Mouse (Mus musculus) embryonic facial prominence, embryonic 14.5 days (tissue): ENCODE data around the gene Crygc. TPM values are rescaled to one million over a fixed set of nuclear protein-coding genes. Genes with fewer than 3 reads are reported as not detected.
A peak's percentile ranks its signal among the peaks of the same experiment; 100 is the strongest.

ENCODE experiments used
- ATAC-seq: fragments of 200-750 bp; cut with Nextera tagmentation; 2 replicates; pipeline ENCODE4 v1.8.0; 2017; ENCODE audit warnings: low read depth, moderate number of reproducible peaks, moderate TSS enrichment
- DNase-seq: peaks from one replicate; pipeline ENCODE4 v3.0.0-alpha.2; 2015; ENCODE audit warnings: low spot score
- H3K27ac ChIP-seq: fragments of 300-500 bp; sonication (generic); replicated peaks from 2 replicates; pipeline ENCODE4 v1.5.1; 2014; ENCODE audit warnings: low read depth, mild to moderate bottlenecking, low read length, moderate library complexity
- H3K27me3 ChIP-seq: fragments of 300-500 bp; sonication (generic); replicated peaks from 2 replicates; pipeline ENCODE4 v1.6.1; 2014; ENCODE audit warnings: low read length; ENCODE audit not compliant: control insufficient read depth, insufficient read depth
- H3K36me3 ChIP-seq: fragments of 300-500 bp; sonication (generic); 2 replicates; pipeline ENCODE4 v1.6.1; 2014; ENCODE audit warnings: low read length, mixed read lengths; ENCODE audit not compliant: control insufficient read depth, insufficient read depth
- H3K4me1 ChIP-seq: fragments of 300-500 bp; sonication (generic); 2 replicates; pipeline ENCODE4 v1.6.1; 2014; ENCODE audit warnings: antibody characterized with exemption, low read length; ENCODE audit not compliant: control insufficient read depth, insufficient read depth
- H3K4me2 ChIP-seq: fragments of 300-500 bp; sonication (generic); 2 replicates; pipeline ENCODE4 v1.6.1; 2014; ENCODE audit warnings: low read depth, mild to moderate bottlenecking, low read length, moderate library complexity, mixed read lengths
- H3K4me3 ChIP-seq: fragments of 300-500 bp; sonication (generic); 2 replicates; pipeline ENCODE4 v1.5.1; 2014; ENCODE audit warnings: low read depth, mild to moderate bottlenecking, low read length
- H3K9ac ChIP-seq: fragments of 300-500 bp; sonication (generic); 2 replicates; pipeline ENCODE4 v1.6.1; 2014; ENCODE audit warnings: low read depth, mild to moderate bottlenecking, low read length, moderate library complexity, mixed read lengths
- H3K9me3 ChIP-seq: fragments of 300-500 bp; sonication (generic); 2 replicates; pipeline ENCODE4 v1.6.1; 2016; ENCODE audit warnings: low read length; ENCODE audit not compliant: control insufficient read depth
- WGBS: fragments of 180-500 bp; shearing (Covaris S2); extraction: QIAGEN DNeasy Blood & Tissue Kit; methylation state at CpG from one replicate; pipeline ENCODE4 v1.1.7; 2014; 5-methylcytosine and 5-hydroxymethylcytosine counted together
- polyA plus RNA-seq: library from polyadenylated mRNA; unstranded; fragments of >200 nt; fragmentation: Nextera tagmentation; extraction: Ambion mirVana; gene quantifications from 2 replicates; pipeline ENCODE4 v1.2.1, GENCODE M21; 2014

Gene Crygc
- polyA plus RNA-seq, 1 experiment from 2014 or later: not detected

DNA sequence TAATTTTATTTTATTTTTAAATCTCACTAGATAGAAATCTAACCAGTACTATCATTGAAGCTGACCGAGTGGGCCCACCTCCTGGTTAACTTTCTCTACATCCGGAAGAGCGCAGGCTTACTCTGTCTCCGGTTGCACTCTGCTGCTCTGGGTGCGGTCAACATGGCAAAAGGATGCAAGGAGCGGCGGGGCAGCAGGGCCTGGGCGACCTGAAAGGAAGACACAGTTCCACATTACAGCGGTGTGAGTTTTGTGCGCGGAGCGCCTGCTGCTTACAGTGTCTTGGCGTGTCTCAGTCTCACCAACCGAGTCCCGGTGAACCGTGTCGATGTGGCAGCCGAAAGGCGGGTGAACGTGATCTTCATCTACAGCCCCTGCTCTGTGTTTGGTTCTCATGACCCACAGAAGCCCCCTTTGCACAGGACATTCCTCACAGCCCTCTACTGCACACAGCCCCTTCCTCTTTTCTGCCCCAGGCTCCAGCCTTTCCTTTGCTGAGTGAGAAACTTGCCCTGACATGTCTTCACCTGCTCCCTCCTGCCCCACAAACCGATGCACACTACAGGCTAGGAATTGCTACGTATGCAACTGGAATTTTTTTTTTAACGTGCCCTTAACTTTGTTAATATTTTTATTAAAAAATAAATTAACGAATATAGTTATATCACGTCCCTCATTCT is 36.4 kb upstream of the Crygc start:
- Histone ChIP-seq H3K9ac (no peak overlapping the region), H3K4me3 (no peak overlapping the region), H3K9me3 (no peaks in the 10 kb centered on the region), H3K4me2 (0 out of 2 replicates have a peak overlapping the region, but pooled peaks have one; percentile 18), H3K27ac (no peak overlapping the region), H3K36me3 (no peaks in the 10 kb centered on the region), H3K4me1 (peaks cover 4% of the 10 kb centered on the region; the same call in 1 of the 2 replicates), H3K27me3 (no peaks in the 10 kb centered on the region)
- DNase-seq (no peak), ATAC-seq (0 out of 2 replicates have a peak, but pooled peaks have one; percentile 39)
- 71% methylated on average over 25 of the region's 25 CpGs for WGBS

DNA sequence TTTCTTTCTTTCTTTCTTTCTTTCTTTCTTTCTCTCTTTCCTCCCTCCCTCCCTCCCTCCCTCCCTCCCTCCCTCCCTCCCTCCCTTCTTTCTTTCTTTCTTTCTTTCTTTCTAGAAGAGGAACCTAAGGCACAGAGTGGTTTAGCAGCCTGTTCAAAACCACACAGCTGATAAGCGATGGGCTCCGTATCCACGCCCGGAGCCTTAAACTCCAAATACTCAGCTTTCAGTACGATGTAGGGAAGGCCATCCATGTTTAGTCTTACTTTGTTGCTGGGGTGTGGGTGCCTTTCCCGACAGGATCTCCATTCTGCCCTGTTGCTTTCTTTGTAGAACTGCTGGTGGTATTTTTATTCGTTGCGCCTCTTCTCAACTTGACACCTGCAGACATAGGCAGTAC is 35.7 kb upstream of the Crygc start:
- Histone ChIP-seq H3K36me3 (no peaks in the 10 kb centered on the region), H3K9ac (no peak overlapping the region), H3K4me1 (peaks cover 4% of the 10 kb centered on the region; the same call in 1 of the 2 replicates), H3K27me3 (no peaks in the 10 kb centered on the region), H3K9me3 (no peaks in the 10 kb centered on the region), H3K4me3 (no peak overlapping the region), H3K4me2 (no peak overlapping the region), H3K27ac (no peak overlapping the region)
- DNase-seq (no peak), ATAC-seq (no peak)
- 89% methylated on average over 8 of the region's 8 CpGs for WGBS

DNA sequence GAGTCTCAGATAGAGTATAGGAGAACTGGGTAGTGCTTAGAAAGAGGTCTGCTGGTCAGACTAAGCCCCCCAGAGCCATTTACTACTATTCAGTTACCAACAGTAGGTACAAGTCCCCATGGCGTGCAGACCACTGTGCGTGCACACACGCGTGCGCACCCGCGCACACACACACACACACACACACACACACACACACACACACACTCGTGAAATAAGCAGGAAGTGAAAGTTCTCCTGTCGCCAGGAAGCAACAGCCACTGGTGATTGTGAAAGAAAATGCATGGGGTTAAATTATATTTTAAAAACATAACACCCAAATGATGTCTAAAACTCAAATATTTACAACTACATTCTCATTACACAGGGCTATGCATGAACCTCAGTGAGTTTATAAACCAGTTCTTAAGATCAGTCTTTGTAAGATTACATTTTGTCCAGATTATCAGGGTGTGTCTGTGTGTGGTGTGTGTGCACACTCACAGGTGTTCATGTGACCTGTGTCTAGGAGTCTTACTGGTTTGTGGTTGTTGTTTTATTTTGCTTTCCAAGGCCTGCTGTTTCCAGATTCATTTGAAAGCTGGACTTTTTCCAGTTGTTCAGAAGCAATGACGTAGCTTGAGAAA is 34.3 kb upstream of the Crygc start:
- no peak for ATAC-seq
- Histone ChIP-seq H3K36me3 (no peaks in the 10 kb centered on the region), H3K4me3 (no peak overlapping the region), H3K9me3 (no peaks in the 10 kb centered on the region), H3K4me2 (no peak overlapping the region), H3K27me3 (no peaks in the 10 kb centered on the region), H3K9ac (no peak overlapping the region), H3K27ac (no peak overlapping the region), H3K4me1 (peaks cover 4% of the 10 kb centered on the region; the same call in 1 of the 2 replicates)
- WGBS: 90% methylated on average over 10 of the region's 10 CpGs
- no peak for DNase-seq

DNA sequence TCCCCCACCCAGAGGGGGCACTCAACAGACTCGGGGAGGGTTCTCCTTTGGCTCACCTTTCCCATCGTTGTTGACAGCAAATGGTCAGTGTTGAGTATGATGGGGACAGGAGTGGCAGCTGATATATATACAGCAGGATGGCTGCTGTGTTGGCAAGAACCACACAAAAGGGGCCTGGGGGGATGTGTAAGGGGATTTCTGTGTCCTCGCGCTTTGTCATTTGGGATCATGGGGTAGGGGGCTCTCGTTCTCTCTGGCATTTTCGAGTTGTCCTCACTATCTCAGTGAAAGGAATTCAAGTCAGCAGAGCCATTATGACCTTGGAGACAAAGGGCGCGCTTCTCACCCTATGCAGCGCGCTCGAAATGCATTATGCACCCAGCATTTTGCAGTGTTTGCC is 29.8 kb upstream of the Crygc start, which contains the start of gene Cryga:
TSS of gene Cryga (minus strand) at position 101 of the 400 bp plus-strand sequence.
- H3K4me3 ChIP-seq: no peak within 1 kb of the TSS
- DNase-seq (no peak), ATAC-seq (no peak)
- H3K4me2 ChIP-seq: no peak within 1 kb of the TSS
- WGBS: 90% methylated on average over 11 of the region's 11 CpGs
- no peaks in the 10 kb centered on the region for H3K4me1 ChIP-seq
- no peak within 1 kb of the TSS for H3K9ac ChIP-seq
- no peak within 1 kb of the TSS for H3K27ac ChIP-seq
- H3K9me3 ChIP-seq: no peaks in the 10 kb centered on the region
- H3K27me3 ChIP-seq: no peaks in the 10 kb centered on the region
- H3K36me3 ChIP-seq: no peaks in the 10 kb centered on the region

DNA sequence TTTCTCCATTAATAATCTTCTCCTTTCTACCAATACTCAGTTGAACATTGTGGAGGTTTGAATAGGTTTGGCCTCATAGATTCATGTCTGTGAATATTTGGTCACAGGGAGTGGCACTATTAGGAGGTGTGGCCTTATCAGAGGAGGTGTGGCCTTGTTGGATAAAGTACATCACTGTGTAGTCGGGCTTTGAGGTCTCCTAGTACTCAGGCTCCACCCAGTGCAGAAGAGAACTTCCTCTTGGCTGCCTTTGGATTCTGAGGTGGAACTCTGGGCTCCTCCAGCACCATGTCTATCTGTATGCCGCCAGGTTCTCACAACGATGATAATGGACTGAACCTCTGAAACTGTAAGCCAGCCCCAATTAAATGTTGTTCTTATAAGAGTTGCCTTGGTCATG is 23.5 kb upstream of the Crygc start:
- WGBS: 74% methylated on average over 3 of the region's 3 CpGs
- Histone ChIP-seq H3K9me3 (no peaks in the 10 kb centered on the region), H3K4me1 (no peaks in the 10 kb centered on the region), H3K27me3 (no peaks in the 10 kb centered on the region), H3K9ac (no peak overlapping the region), H3K27ac (no peak overlapping the region), H3K4me3 (no peak overlapping the region), H3K4me2 (no peak overlapping the region), H3K36me3 (no peaks in the 10 kb centered on the region)
- ATAC-seq (no peak), DNase-seq (no peak)

DNA sequence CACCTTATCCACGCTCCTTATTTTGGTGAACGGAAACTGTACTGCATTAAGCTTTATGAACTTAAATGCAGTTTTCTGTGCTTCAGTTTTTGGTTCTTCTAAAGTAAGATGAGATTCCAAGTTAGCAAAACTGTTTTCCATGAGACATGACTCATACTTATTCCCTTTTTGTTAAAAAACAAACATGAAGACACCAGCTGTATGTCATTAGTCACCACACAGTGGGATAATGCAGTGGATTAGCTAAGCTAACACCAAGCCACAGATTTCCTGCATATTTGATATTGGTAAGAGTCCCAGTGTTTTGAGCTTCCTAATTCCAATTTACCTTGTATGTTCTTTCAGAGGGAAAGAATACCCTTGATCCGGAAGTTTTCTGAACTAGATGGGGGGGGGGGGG is 18.1 kb upstream of the Crygc start:
- 84% methylated on average over 3 of the region's 3 CpGs for WGBS
- H3K27me3 ChIP-seq: no peaks in the 10 kb centered on the region

DNA sequence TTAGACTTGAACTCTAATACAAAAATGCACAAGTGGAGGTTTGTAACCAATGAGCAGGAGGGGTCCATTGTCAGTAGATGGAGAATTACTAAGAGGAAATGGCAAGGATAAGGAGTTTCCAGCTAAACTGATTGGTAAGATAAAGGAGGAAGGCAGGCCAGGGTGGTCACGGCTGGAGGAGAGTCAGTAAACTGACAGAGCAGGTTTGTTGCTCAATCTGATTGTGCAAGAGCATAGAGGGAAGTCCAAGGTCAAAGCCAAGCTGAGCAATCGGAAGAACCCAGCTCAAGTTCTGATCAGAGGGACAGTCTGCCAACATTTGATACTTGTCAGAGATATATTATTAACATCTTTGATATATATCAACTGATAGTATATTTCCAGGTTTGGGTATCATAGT is 16.9 kb upstream of the Crygc start:
- H3K9ac ChIP-seq: no peak overlapping the region
- no peak for DNase-seq
- no peaks in the 10 kb centered on the region for H3K4me1 ChIP-seq
- H3K27ac ChIP-seq: no peak overlapping the region
- no peaks in the 10 kb centered on the region for H3K27me3 ChIP-seq
- H3K36me3 ChIP-seq: no peaks in the 10 kb centered on the region
- no peak overlapping the region for H3K4me3 ChIP-seq
- no peak for ATAC-seq
- H3K4me2 ChIP-seq: no peak overlapping the region
- H3K9me3 ChIP-seq: no peaks in the 10 kb centered on the region
- 62% methylated on average over 2 of the region's 2 CpGs for WGBS

More for the DNA sequence above, 18.1 kb upstream of the Crygc start:
- Histone ChIP-seq H3K27ac (no peak overlapping the region), H3K4me1 (no peaks in the 10 kb centered on the region), H3K36me3 (no peaks in the 10 kb centered on the region), H3K9ac (no peak overlapping the region), H3K4me3 (no peak overlapping the region), H3K4me2 (no peak overlapping the region), H3K9me3 (no peaks in the 10 kb centered on the region)
- DNase-seq (no peak), ATAC-seq (no peak)

DNA sequence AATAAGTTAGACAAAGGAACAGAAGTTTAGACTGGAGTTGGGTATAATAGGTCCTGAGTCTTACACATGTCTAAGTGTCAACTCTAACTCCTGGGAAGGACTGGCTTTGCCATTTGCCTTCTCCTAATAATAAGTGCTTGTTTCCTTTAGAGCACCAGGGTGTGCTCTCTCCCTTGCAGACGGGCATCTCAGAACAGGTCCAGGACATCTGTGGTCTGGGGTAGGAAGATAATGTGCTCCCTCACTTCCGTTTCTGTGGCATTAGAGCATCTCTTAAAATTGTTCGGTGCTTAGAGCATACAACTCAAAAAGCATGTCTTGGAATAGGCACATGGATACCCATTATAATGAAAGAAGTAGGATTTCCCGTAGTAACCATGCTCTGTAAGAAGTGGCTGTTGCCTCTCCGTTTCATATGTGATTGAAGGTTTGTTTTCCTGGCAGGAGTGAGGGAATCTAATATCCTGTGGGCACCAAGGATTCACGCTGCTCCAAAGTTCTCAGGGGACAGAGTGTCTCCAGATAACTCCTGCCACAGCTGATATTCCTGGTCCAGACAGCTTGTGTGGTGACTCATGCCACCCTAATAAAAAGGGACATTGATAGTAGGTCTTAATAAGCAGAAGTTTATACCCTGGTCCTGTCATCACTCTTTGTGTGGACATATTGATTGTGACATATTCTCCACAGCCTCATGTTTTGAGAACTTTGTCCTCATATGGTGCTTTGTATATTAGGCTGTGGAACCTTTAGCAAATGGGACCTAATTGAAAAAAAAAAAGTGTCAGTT is 15.3 kb upstream of the Crygc start:
- Histone ChIP-seq H3K9ac (no peak overlapping the region), H3K4me2 (no peak overlapping the region), H3K27me3 (no peaks in the 10 kb centered on the region), H3K4me3 (no peak overlapping the region), H3K27ac (no peak overlapping the region), H3K9me3 (no peaks in the 10 kb centered on the region), H3K36me3 (no peaks in the 10 kb centered on the region), H3K4me1 (no peaks in the 10 kb centered on the region)
- WGBS: 76% methylated on average over 6 of the region's 6 CpGs
- DNase-seq (no peak), ATAC-seq (no peak)
